Comparison of ENCODE assay signal across 36 mouse cellular contexts in genomic region chr1:59204489-59204888, GRCm38 (mm10). TPM values are rescaled to one million over a fixed set of nuclear protein-coding genes. Genes with fewer than 3 reads are reported as not detected.
"Had no signal": no experiment of that assay in that cellular context is flagged by ENCODE, and none has a peak within 500 bp of the region (broad histone marks: within the 10 kb centered on the region; RNA-seq: fewer than 3 reads in every experiment).

No protein-coding gene starts in this region.

- H3K4me2 ChIP-seq: limb, embryonic 12.5 days; limb, embryonic 13.5 days; limb, embryonic 15.5 days; liver, embryonic 11.5 days; liver, embryonic 12.5 days; liver, embryonic 13.5 days; liver, embryonic 15.5 days; lung, embryonic 14.5 days; lung, embryonic 15.5 days; midbrain, embryonic 11.5 days; midbrain, embryonic 12.5 days; midbrain, embryonic 13.5 days; midbrain, embryonic 15.5 days; neural tube, embryonic 12.5 days had no signal

- H3K9me3 ChIP-seq: limb, embryonic 12.5 days; limb, embryonic 13.5 days; limb, embryonic 15.5 days; liver, embryonic 12.5 days; liver, embryonic 13.5 days; liver, embryonic 15.5 days; lung, embryonic 15.5 days; megakaryocyte, embryonic 14.5 days; midbrain, embryonic 10.5 days; midbrain, embryonic 12.5 days; midbrain, embryonic 13.5 days; midbrain, embryonic 15.5 days; neural tube, embryonic 12.5 days had no signal

- H3K9ac ChIP-seq: limb, embryonic 12.5 days; limb, embryonic 13.5 days; limb, embryonic 15.5 days; liver, embryonic 12.5 days; liver, embryonic 13.5 days; liver, embryonic 14.5 days; liver, embryonic 15.5 days; liver, postnatal 0 days; lung, embryonic 14.5 days; lung, embryonic 15.5 days; midbrain, embryonic 12.5 days; midbrain, embryonic 13.5 days; midbrain, embryonic 15.5 days; neural tube, embryonic 12.5 days had no signal

- H3K27ac ChIP-seq: limb, embryonic 12.5 days; limb, embryonic 13.5 days; limb, embryonic 15.5 days; liver, embryonic 12.5 days; liver, embryonic 13.5 days; liver, embryonic 14.5 days; liver, embryonic 15.5 days; lung, embryonic 15.5 days; macrophage; midbrain, embryonic 10.5 days; midbrain, embryonic 12.5 days; midbrain, embryonic 13.5 days; midbrain, embryonic 15.5 days; neural tube, embryonic 12.5 days had no signal

- H3K4me3 ChIP-seq: limb, embryonic 12.5 days; limb, embryonic 13.5 days; limb, embryonic 15.5 days; liver, embryonic 12.5 days; liver, embryonic 13.5 days; liver, embryonic 15.5 days; lung, embryonic 15.5 days; megakaryocyte, embryonic 14.5 days; midbrain, embryonic 10.5 days; midbrain, embryonic 12.5 days; midbrain, embryonic 13.5 days; midbrain, embryonic 15.5 days; myocyte; neural tube, embryonic 12.5 days had no signal

- H3K4me1 ChIP-seq: limb, embryonic 12.5 days; limb, embryonic 13.5 days; limb, embryonic 15.5 days; liver, embryonic 12.5 days; liver, embryonic 13.5 days; liver, embryonic 15.5 days; lung, embryonic 15.5 days; megakaryocyte, embryonic 14.5 days; midbrain, embryonic 10.5 days; midbrain, embryonic 12.5 days; midbrain, embryonic 13.5 days; midbrain, embryonic 15.5 days; neural tube, embryonic 12.5 days had no signal

- DNase-seq: left cerebral cortex, postnatal 4 days; liver; liver, embryonic 13.5 days; liver, postnatal 0 days; lung, adult 18-20 months; lung, adult 2 months; lung, embryonic 14.5 days; lung, postnatal 10 days; lung, postnatal 14 days; lung, postnatal 36 days; lung, postnatal 4 days; midbrain, embryonic 14.5 days had no signal

- H3K27me3 ChIP-seq: limb, embryonic 12.5 days; limb, embryonic 13.5 days; limb, embryonic 15.5 days; liver, embryonic 12.5 days; liver, embryonic 13.5 days; liver, embryonic 15.5 days; lung, embryonic 15.5 days; megakaryocyte, embryonic 14.5 days; midbrain, embryonic 12.5 days; midbrain, embryonic 13.5 days; midbrain, embryonic 15.5 days; neural tube, embryonic 12.5 days had no signal

RNA-seq across cellular contexts. Expression of gene Cdk15, which starts 52.2 kb away (rescaled TPM):
- total RNA-seq: liver, adult 2 months; megakaryocyte progenitor cell, adult 5-6 weeks; megakaryocyte, adult 5-6 weeks; megakaryocyte-erythroid progenitor cell, adult 5-6 weeks; monocyte, adult 5-6 weeks had no signal
- polyA plus RNA-seq: limb, embryonic 12.5 days; liver, adult 2 months; liver, embryonic 12.5 days; liver, embryonic 13.5 days; liver, embryonic 14.5 days; liver, embryonic 15.5 days; liver, embryonic 16.5 days; lung, adult 2 months; lung, embryonic 14.5 days; lung, embryonic 15.5 days; lung, embryonic 16.5 days had no signal
